Mouse (Mus musculus) olfactory bulb, adult 2 months (tissue): ENCODE results near the gene Gm28308. TPM values are rescaled to one million over a fixed set of nuclear protein-coding genes. Genes with fewer than 3 reads are reported as not detected.

Experiments used
- H3K27ac ChIP-seq: fragments of 200-500 bp; 2 replicates; pipeline ENCODE4 v1.5.1; 2012; ENCODE audit warnings: low read depth, low read length; ENCODE audit not compliant: insufficient read depth
- H3K4me1 ChIP-seq: fragments of 200-500 bp; 2 replicates; pipeline ENCODE4 v1.6.1; 2012; ENCODE audit warnings: low read length; ENCODE audit not compliant: control insufficient read depth, insufficient read depth
- H3K4me3 ChIP-seq: fragments of 200-500 bp; 2 replicates; pipeline ENCODE4 v1.5.1; 2012; ENCODE audit warnings: mild to moderate bottlenecking, low read depth, low read length, moderate library complexity; ENCODE audit not compliant: insufficient read depth
- CTCF ChIP-seq: fragments of 200-500 bp; IDR thresholded peaks from 2 replicates; pipeline ENCODE4 v1.5.1; 2012; ENCODE audit warnings: low read depth, mild to moderate bottlenecking, low read length, moderate library complexity; ENCODE audit not compliant: insufficient read depth
- POLR2A ChIP-seq: fragments of 200-500 bp; IDR thresholded peaks from 2 replicates; pipeline ENCODE4 v1.6.1; 2012; ENCODE audit warnings: mild to moderate bottlenecking, low read depth, low read length, moderate library complexity; ENCODE audit not compliant: insufficient read depth
- WGBS: fragments of 180-500 bp; shearing (Covaris S2); methylation state at CpG from one replicate; pipeline ENCODE4 v1.1.7; 2018; 5-methylcytosine and 5-hydroxymethylcytosine counted together
- polyA plus RNA-seq: library from polyadenylated mRNA; stranded (reverse); fragments of >200 nt; gene quantifications from 2 replicates; pipeline ENCODE4 v1.2.4, GENCODE M21; 2012; ENCODE audit warnings: low replicate concordance; ENCODE audit not compliant: missing spikeins, insufficient read depth, insufficient read length

Gm28308 gene
- polyA plus RNA-seq, 1 experiment, result not detected

DNA sequence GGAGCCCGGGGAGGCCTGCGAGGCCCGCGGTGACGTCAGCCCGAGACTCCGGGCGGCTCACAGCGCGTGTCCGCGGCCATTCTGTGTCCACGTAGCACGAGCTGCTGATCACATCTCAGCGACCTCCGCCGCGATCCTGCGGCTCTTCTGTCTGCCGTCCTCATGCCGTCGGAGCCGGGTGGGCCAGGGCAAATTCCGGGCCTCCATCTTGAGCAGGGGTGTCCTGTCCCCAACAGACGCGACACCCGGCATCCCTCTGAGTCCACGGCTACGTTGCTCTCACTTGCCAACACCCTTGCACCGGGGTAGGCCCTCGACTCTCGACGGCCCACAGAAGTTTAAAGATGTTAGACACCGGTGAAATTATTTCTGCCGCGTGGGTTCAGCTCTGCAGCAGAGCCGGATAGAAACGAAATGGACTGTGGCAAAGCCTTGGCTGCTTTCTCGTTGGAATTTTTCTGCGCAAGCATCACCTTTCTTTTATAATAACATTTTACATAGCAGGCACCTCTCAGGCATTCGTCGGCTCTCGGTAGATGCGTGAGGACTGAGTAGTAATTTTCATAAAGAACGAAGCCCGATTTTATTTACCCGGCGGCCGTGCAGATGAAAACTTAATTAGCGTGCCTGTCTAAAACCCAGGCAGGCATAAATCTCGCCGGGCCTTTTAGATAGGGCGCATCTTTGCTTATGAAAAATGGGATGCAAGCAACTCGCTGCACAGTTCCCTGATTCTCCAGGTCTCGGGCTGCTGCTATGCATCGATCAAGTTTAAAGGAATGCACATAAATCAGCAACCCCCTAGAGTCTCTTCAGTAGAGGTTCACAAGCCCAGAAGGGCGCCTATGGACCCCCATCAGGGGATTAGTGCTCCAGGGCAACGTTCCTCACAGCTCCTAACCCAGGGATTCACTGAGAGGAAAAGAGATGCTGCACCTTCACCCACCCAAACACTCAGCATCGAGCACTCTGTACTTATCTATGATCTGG is 40.7 kb upstream of the Gm28308 start:
- H3K4me3 ChIP-seq, result no peak overlapping the region
- H3K27ac ChIP-seq, result no peak overlapping the region
- 2% methylated on average over 59 of the region's 59 CpGs for WGBS
- TF ChIP-seq POLR2A, result no peak
- no peak for TF ChIP-seq CTCF
- no peaks in the 10 kb centered on the region for H3K4me1 ChIP-seq

DNA sequence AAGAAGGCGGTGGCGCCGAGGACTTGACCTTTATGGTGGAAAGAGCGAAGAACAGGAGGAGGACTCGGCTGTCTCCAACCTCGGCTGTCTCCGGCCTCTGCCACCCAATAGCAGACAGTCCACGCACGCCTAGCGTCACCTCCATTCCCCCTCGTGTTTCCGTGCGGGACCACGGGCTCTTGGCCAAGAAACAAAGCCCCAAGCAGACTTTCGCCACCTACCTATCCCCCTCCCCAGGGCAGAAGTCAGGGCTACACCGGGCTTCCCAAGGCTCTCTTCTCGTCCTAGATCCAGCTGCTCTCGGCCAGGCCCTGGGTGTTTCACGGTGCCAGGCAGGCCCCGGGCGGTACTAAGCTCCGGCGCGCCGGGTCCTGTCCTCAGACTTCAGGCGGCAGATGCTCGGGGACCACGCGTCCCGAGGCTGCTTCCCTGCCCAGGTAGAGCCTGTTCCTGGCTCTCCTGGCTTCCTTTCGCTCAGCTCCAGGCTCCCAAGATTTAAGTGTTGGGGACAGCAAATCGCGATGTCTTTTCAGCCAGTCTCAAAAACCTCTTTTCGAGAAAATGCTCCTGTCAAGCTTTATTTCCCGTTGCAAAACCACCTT is 39.7 kb upstream of the Gm28308 start:
- H3K4me1 ChIP-seq, result no peaks in the 10 kb centered on the region
- H3K27ac ChIP-seq, result no peak overlapping the region
- H3K4me3 ChIP-seq, result no peak overlapping the region
- WGBS, result 2% methylated on average over 35 of the region's 35 CpGs
- TF ChIP-seq CTCF, result no peak
- no peak for TF ChIP-seq POLR2A

DNA sequence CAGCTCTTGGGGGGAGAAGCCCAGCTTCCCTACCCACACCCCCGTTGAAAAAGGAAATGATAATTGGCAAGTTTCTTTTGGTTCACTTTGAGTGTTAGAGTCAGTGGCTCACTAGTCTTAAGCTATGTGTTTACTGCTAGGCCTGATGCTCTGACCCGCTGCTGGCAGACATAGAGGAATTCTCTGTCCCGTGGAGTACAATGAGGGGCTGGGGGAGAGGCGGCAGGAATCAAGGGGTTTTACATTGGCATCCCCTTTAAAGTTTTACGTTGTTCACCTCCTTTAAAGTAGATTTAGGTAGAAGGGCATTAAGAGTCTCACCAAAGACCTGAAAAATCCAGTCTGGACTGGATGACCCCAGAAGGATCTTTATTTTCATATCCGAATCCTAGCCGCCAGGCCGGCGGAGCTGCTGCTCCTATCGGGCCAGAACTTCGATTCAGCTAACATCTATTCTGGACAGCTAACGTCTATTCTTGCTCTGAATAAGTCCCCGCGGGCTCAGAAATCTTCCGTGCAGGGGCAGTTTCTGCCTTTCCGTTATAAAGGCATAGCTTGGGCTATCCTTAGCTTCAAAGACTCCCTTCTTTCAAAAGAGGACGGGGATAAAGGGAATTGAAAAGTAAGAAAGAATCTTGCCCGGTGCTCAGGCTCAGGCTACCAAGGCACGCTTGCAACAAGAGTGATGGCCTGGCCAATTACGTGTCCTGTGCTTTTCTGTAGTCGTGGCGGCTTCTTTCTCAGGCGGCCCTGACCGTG is 39.1 kb upstream of the Gm28308 start:
- Histone ChIP-seq H3K27ac (no peak overlapping the region), H3K4me1 (no peaks in the 10 kb centered on the region), H3K4me3 (no peak overlapping the region)
- TF ChIP-seq CTCF (no peak), POLR2A (no peak)
- 5% methylated on average over 24 of the region's 24 CpGs for WGBS

DNA sequence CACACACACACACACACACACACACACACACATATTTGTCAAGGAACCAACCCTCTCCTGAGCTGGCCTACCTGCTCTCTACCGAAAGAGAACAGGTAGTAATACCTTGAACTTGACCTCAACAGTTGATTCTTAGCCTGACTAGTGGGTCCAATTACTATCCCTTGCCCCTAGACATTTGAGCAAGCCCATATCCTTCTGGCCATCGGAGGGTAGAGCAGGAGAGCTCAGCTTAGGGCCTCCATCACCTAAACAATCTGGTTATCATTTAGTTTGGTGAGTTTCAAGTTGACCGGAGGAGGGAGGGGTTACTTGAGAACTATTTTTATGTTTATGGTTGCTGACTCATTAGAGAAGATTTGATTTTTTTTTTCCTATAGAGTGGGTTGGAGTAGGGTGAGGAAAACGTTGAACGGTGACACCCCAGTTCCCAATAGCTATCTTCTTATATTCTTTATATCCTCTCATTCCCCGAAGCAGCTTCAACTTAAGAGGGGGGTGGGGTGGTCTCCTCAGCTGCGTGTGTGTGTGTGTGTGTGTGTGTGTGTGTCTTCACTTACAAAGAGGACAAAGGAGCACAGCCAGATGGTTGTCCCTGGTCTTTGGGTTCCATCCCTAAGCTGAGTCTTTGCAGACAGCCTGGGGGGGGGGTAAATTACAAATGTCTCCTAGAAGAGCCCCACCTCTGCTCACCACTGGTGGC is 38.2 kb upstream of the Gm28308 start:
- Histone ChIP-seq H3K4me3 (no peak overlapping the region), H3K4me1 (no peaks in the 10 kb centered on the region), H3K27ac (no peak overlapping the region)
- no peak for TF ChIP-seq POLR2A
- no peak for TF ChIP-seq CTCF
- WGBS, result 11% methylated on average over 7 of the region's 7 CpGs

DNA sequence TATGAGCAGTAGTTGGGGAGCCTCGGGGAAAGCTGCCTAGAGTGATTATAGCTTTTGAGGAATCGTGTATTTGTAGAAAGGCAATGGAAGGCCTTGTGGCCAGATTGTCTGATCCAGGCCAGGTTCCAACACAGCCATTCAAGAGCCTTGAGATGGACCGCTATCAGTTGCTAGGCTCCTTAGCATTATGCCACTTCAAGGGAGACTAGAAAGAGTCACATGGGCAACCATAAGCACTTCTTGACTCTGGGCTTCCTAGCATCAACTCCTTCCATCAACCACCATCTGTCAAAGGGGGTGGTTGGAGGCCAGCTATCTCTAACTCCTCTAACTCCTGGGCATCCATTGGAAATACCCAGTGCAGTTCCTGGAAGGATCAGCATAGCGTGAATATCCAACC is 36.7 kb upstream of the Gm28308 start:
- TF ChIP-seq CTCF (no peak), POLR2A (no peak)
- 4% methylated on average over 4 of the region's 4 CpGs for WGBS
- Histone ChIP-seq H3K4me1 (no peaks in the 10 kb centered on the region), H3K27ac (no peak overlapping the region), H3K4me3 (no peak overlapping the region)

DNA sequence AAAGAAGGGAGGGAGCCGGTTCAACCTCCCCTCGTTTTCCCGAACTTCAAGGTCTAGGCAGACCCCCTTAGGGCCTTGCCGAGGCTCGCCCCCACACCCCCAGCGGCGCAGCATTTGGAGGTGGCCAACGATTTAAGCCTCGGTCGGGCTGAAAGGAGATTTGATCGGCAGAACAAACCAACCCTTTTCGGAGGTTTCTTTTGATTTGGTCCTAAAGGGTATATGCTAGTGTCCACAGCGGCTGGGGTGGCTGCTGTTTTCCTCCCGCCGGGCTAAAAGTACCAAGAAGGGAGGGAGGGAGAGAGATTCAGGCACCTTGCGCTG is 36.2 kb upstream of the Gm28308 start:
- Histone ChIP-seq H3K4me1 (no peaks in the 10 kb centered on the region), H3K4me3 (no peak overlapping the region), H3K27ac (no peak overlapping the region)
- TF ChIP-seq CTCF (no peak), POLR2A (no peak)
- WGBS, result 2% methylated on average over 16 of the region's 16 CpGs

DNA sequence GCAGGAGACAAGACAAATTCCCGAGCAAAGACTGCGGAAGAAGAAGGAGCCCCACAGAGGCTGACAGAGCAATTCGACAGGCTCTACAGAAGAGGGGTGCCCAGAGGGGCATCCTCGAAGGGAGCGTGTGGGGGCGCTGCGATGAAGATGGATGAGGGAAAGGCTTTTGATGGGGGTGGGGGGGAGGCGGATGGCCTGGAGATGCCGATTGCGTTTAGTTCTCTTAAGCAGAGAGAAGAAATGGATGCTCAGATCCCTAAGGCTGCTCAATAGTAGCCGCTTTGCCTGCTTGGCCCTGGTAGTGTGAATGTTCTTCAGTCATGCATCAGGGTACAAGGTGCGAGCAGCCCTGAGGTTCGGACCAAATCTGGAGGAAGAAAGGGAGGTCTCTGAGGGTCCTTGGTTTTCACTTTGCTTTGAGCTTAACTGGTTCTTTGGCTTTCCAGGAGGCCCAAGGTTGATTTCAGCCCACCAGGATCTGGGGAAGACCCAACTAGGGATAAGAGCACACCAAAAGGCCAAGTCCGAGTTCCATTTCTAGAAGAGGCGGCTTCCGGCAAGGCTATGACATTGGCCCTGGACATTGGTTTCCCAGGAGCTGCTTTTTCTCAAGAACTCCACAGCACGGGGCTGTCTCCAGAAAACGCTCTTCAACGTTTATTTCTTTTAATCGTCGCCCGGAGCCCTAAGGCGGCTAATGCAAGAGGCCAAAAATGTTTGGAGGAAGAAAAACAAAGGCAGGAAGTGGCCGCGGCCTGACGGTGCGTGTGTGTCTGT is 35.7 kb upstream of the Gm28308 start:
- H3K4me1 ChIP-seq, result no peaks in the 10 kb centered on the region
- TF ChIP-seq POLR2A (no peak), CTCF (no peak)
- no peak overlapping the region for H3K27ac ChIP-seq
- no peak overlapping the region for H3K4me3 ChIP-seq
- WGBS, result 4% methylated on average over 27 of the region's 27 CpGs
